Mouse (Mus musculus) heart, adult 2 months (tissue): ENCODE measurements around the gene 4931429L15Rik.

Source experiments
- EP300 ChIP-seq: fragments of 200-500 bp; IDR thresholded peaks from 2 replicates; pipeline ENCODE4 v1.6.1; 2011; ENCODE audit warnings: low read depth, low read length, control low read depth; ENCODE audit not compliant: insufficient read depth
- POLR2A ChIP-seq: fragments of 200-500 bp; IDR thresholded peaks from 2 replicates; pipeline ENCODE4 v1.6.1; 2011; ENCODE audit warnings: mild to moderate bottlenecking, low read depth, low read length, control low read depth; ENCODE audit not compliant: insufficient read depth

- no peak for TF ChIP-seq EP300
- TF ChIP-seq POLR2A, result no peak
Observed at GRCm38 (mm10) chr9:46256177-46256576, 63.6 kb downstream of the 4931429L15Rik start.
